Mouse (Mus musculus): ENCODE data around the gene Mff. TPM values are rescaled to one million over a fixed set of nuclear protein-coding genes. Genes with fewer than 3 reads are reported as not detected.

Gene Mff
- polyA plus RNA-seq, 1 experiment, result not detected

DNA sequence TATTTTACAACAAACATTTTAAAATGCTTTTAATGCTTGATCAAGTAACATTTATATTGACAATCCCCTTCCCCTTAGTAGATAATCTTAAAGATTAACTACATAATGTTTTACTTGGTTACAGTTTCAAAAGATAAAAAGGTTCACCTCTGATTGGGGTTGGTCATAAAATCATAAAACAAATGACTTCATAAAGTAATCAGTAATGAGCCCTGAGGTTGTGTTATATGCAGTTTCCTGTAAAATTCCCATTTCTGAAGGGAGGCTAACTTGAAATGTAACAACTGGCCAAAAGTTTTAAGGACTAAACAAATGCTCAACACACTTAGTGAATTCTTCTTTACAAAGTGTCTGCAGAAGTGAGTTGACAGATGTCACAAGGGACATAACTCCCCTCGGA is 41.5 kb downstream of the Mff start:
- Histone ChIP-seq H3K27ac (ENCODE audit: insufficient read depth, low read depth, low read length) (no peak overlapping the region), H3K4me1 (ENCODE audit: control insufficient read depth, insufficient read depth, low read length) (no peaks in the 10 kb centered on the region), H3K4me3 (ENCODE audit: insufficient read depth, low read depth, low read length) (no peak overlapping the region)
- WGBS, result 64% methylated on average over 1 of the region's 1 CpGs
- TF ChIP-seq CTCF (IDR thresholded peaks at IDR 0.05; ENCODE audit: insufficient read depth, low read depth, low read length), result no peak

DNA sequence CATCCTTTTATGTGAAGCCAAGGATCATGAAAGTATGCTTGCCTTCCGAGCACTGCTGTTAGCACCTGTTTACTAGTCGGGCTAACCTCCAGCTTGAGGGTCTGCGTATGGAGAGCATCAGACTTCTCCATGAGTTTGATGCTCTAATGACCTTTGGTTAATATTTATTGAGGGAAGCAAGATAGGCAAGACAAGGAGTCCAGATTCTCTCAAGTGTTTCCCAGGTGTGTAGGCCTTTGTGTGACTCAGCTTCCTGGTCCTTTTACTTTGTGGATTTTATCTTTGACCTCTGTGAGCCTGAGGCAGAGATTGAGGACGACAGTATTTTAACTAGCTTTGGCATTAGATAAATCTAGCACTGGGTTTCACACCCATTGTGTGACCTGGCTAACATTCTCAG is 42.0 kb downstream of the Mff start:
- Histone ChIP-seq H3K4me1 (ENCODE audit: control insufficient read depth, insufficient read depth, low read length) (no peaks in the 10 kb centered on the region), H3K27ac (ENCODE audit: insufficient read depth, low read depth, low read length) (no peak overlapping the region), H3K4me3 (ENCODE audit: insufficient read depth, low read depth, low read length) (no peak overlapping the region)
- 81% methylated on average over 4 of the region's 4 CpGs for WGBS
- TF ChIP-seq POLR2A (IDR thresholded peaks at IDR 0.05; ENCODE audit: insufficient read depth, low read depth, low read length), result no peak
- no peak for TF ChIP-seq CTCF (IDR thresholded peaks at IDR 0.05; ENCODE audit: insufficient read depth, low read depth, low read length)

DNA sequence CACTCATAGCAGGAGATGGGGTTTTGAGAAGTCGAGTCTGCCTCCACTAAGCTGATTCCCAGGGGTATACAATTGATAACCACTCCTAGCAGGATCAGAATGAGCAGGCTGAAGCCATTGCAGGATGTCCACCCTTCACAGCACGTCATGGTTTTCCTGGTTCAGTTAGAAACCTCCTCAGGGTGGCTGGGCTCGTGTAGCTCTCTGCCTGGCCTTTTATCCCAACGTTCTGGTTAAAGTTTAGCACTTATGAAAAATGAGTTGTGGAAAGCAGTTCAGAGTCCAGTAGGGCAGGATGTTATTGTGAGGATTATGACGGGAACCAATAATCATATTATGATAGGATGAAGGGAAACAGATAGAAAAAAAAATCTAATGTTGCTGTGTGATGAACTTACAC is 43.6 kb downstream of the Mff start, which contains the start of gene Tm4sf20:
TSS of gene Tm4sf20 (minus strand) at position 193 of the 400 bp plus-strand sequence.
- TF ChIP-seq POLR2A (IDR thresholded peaks at IDR 0.05; ENCODE audit: insufficient read depth, low read depth, low read length) (no peak), CTCF (IDR thresholded peaks at IDR 0.05; ENCODE audit: insufficient read depth, low read depth, low read length) (no peak)
- WGBS, result 77% methylated on average over 5 of the region's 5 CpGs
- Histone ChIP-seq H3K27ac (ENCODE audit: insufficient read depth, low read depth, low read length) (no peak within 1 kb of the TSS), H3K4me3 (ENCODE audit: insufficient read depth, low read depth, low read length) (no peak within 1 kb of the TSS), H3K4me1 (ENCODE audit: control insufficient read depth, insufficient read depth, low read length) (no peaks in the 10 kb centered on the region)

DNA sequence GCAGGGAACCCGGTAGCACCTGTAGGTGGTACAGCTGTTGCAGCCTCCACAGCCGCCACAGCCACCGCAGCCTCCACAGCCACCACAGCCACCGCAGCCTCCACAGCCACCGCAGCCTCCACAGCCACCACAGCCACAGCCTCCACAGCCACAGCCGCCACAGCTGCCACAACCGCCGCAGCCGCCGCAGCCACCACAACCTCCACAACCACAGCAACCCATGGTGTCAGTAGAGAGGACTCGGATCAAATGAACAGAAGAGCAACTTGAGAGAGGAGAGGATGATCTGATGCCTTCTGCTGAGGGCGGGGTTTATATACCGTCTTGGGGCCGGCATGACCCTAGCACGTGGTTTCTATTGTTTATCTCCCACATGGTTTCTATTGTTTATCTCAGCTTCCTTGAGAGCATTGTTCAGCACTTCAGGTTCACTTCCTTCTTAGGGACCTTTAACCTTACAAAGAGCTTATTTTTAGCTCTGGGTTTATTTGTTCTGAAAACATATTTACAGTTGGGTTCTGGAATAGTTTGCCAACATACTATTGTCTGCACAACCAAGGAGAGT is 46.4 kb downstream of the Mff start, which contains the start of gene Gm47791:
TSS of gene Gm47791 (minus strand) at position 222 of the 565 bp plus-strand sequence.
- no peak for TF ChIP-seq CTCF (IDR thresholded peaks at IDR 0.05; ENCODE audit: insufficient read depth, low read depth, low read length)
- no peak for TF ChIP-seq POLR2A (IDR thresholded peaks at IDR 0.05; ENCODE audit: insufficient read depth, low read depth, low read length)
- no peak within 1 kb of the TSS for H3K27ac ChIP-seq (ENCODE audit: insufficient read depth, low read depth, low read length)
- no peaks in the 10 kb centered on the region for H3K4me1 ChIP-seq (ENCODE audit: control insufficient read depth, insufficient read depth, low read length)
- whole genome bisulfite sequencing, result 89% methylated on average over 15 of the region's 15 CpGs
- H3K4me3 ChIP-seq (ENCODE audit: insufficient read depth, low read depth, low read length), result no peak within 1 kb of the TSS

DNA sequence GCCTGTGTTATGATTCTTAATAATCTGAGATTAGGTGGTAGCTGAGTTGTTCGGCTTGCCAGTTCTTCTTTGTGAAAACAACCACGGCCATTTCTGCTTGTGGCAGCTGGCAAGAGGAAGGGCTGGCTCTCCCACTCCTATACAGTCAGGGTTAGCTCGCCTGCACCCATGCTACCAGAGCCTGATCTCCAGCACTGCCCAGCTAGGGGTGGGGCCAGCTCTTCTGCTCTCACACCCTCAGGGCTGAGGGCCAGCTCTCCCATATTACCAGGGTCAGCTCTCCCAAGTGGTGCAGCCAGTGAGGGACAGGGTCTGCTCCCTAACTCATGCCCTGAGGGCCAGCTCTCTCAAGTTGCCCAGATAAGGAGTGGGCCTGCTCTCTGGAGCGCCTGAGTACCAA is 47.7 kb downstream of the Mff start:
- Histone ChIP-seq H3K4me1 (ENCODE audit: control insufficient read depth, insufficient read depth, low read length) (no peaks in the 10 kb centered on the region), H3K4me3 (ENCODE audit: insufficient read depth, low read depth, low read length) (no peak overlapping the region), H3K27ac (ENCODE audit: insufficient read depth, low read depth, low read length) (no peak overlapping the region)
- WGBS, result 97% methylated on average over 4 of the region's 4 CpGs
- TF ChIP-seq CTCF (IDR thresholded peaks at IDR 0.05; ENCODE audit: insufficient read depth, low read depth, low read length) (no peak), POLR2A (IDR thresholded peaks at IDR 0.05; ENCODE audit: insufficient read depth, low read depth, low read length) (no peak)

DNA sequence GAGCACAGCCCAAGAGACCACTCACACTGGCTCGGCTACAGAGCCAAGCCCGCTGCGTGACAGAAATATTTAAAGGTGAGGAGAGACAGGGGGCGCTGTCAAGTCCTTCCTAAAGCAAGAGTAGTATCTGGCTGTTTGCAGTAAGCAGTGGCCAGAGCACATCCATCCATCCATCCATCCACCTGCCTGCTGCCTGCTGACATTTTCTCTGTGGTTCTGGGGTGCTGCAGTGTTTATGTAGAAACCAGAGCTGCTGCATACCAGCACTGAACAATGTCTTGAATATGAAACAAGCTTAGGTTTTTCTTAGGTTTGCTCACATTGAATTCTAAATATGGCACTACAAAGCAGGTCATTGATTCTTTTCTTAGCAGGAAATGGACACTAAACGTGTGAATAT is 48.5 kb downstream of the Mff start:
- H3K4me1 ChIP-seq (ENCODE audit: control insufficient read depth, insufficient read depth, low read length), result no peaks in the 10 kb centered on the region
- no peak for TF ChIP-seq CTCF (IDR thresholded peaks at IDR 0.05; ENCODE audit: insufficient read depth, low read depth, low read length)
- TF ChIP-seq POLR2A (IDR thresholded peaks at IDR 0.05; ENCODE audit: insufficient read depth, low read depth, low read length), result no peak
- WGBS, result 72% methylated on average over 5 of the region's 5 CpGs
- H3K4me3 ChIP-seq (ENCODE audit: insufficient read depth, low read depth, low read length), result no peak overlapping the region
- no peak overlapping the region for H3K27ac ChIP-seq (ENCODE audit: insufficient read depth, low read depth, low read length)

DNA sequence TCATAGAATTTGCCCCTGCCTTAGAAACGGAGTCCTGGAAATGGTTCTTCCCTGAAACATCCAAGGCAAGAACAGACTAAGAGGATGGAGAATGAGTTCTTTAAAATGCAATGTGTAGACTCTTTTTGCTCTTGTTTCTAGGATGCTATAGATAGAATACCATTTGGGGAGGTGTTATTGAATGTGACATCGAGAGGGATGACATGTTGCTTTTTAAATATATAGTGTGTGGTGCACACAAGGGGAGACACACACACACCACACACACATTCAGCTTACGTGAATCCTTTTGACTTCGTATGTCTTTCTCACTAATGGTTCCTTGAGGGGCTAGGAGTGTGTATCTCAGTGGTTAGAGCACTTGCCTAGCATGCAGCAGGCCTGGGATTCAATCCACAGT is 50.6 kb downstream of the Mff start:
- TF ChIP-seq CTCF (IDR thresholded peaks at IDR 0.05; ENCODE audit: insufficient read depth, low read depth, low read length) (no peak), POLR2A (IDR thresholded peaks at IDR 0.05; ENCODE audit: insufficient read depth, low read depth, low read length) (no peak)
- Histone ChIP-seq H3K4me1 (ENCODE audit: control insufficient read depth, insufficient read depth, low read length) (no peaks in the 10 kb centered on the region), H3K4me3 (ENCODE audit: insufficient read depth, low read depth, low read length) (no peak overlapping the region), H3K27ac (ENCODE audit: insufficient read depth, low read depth, low read length) (no peak overlapping the region)
- WGBS, result 90% methylated on average over 4 of the region's 4 CpGs

DNA sequence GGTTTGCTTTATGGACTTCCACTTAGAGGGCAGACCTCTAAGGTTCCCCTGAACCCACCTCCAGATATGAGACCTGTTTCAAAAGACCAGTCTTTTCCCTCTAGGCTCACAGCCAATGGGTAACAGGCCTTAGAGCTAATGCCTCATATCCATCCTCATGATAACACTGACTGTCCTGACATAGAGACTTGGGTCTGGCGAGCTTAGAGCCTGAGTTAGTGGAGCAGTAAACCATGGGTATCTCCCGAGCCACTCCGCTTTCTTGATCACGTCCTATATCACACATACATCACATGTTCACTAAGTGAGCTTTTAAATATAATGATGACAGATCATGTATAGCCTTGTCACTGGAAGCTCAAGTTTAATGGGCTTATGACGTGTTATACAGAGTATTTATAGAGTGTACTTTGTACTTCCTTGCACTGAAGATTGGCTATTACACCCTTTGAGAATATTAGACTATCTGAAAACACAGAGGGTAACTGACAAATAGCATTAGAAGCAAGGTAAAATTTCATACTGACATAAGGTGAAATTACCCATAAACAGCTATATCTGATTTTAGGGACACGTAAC is 54.8 kb downstream of the Mff start:
- Histone ChIP-seq H3K4me1 (ENCODE audit: control insufficient read depth, insufficient read depth, low read length) (no peaks in the 10 kb centered on the region), H3K4me3 (ENCODE audit: insufficient read depth, low read depth, low read length) (no peak overlapping the region), H3K27ac (ENCODE audit: insufficient read depth, low read depth, low read length) (no peak overlapping the region)
- TF ChIP-seq POLR2A (IDR thresholded peaks at IDR 0.05; ENCODE audit: insufficient read depth, low read depth, low read length), result no peak
- TF ChIP-seq CTCF (IDR thresholded peaks at IDR 0.05; ENCODE audit: insufficient read depth, low read depth, low read length), result no peak
- 94% methylated on average over 6 of the region's 6 CpGs for WGBS

DNA sequence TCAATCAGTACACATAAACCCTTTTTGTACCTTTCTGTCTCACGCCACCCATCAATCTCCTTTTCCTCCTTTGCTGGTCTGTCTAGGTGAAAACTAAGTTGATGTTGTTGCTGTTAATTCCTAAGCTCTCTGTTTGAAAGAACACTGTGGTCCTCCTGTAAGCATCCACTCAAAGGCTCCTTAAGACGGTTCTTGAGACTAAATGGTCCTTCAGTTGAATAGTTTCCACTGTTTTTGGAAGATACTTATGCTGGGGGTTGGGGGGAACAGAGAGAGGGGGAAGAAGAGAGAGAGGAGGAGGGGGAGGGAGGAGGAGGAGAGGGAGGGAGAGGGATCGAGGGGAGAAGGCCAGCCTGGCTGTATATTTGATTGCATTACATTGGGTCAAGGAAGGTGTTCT is 58.9 kb downstream of the Mff start:
- H3K4me3 ChIP-seq (ENCODE audit: insufficient read depth, low read depth, low read length), result no peak overlapping the region
- 82% methylated on average over 3 of the region's 3 CpGs for WGBS
- no peaks in the 10 kb centered on the region for H3K4me1 ChIP-seq (ENCODE audit: control insufficient read depth, insufficient read depth, low read length)
- no peak for TF ChIP-seq CTCF (IDR thresholded peaks at IDR 0.05; ENCODE audit: insufficient read depth, low read depth, low read length)
- no peak overlapping the region for H3K27ac ChIP-seq (ENCODE audit: insufficient read depth, low read depth, low read length)

DNA sequence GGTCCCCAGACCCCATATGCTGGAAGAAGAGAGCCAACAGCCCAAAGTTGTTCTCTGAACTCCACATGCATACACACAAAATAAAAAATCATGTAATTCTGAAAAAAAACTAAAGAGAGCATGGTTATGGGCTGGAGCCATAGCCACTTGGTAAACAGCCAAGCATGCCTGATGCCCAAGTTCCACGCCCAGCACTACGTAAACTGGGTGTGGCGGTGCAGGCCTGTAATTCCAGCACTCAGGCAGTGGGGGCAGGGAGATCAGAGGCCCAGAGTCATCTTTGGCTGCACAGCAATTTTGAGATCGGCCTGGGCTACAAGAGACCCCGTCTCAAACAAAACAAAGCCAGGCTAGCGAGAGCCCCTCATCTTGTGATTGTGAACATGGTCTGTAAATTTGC is 60.9 kb downstream of the Mff start:
- Histone ChIP-seq H3K27ac (ENCODE audit: insufficient read depth, low read depth, low read length) (no peak overlapping the region), H3K4me1 (ENCODE audit: control insufficient read depth, insufficient read depth, low read length) (no peaks in the 10 kb centered on the region), H3K4me3 (ENCODE audit: insufficient read depth, low read depth, low read length) (no peak overlapping the region)
- TF ChIP-seq POLR2A (IDR thresholded peaks at IDR 0.05; ENCODE audit: insufficient read depth, low read depth, low read length) (no peak), CTCF (IDR thresholded peaks at IDR 0.05; ENCODE audit: insufficient read depth, low read depth, low read length) (no peak)
- WGBS, result 76% methylated on average over 6 of the region's 6 CpGs
